Mouse (Mus musculus): ENCODE results near the gene Lhx5.

DNA sequence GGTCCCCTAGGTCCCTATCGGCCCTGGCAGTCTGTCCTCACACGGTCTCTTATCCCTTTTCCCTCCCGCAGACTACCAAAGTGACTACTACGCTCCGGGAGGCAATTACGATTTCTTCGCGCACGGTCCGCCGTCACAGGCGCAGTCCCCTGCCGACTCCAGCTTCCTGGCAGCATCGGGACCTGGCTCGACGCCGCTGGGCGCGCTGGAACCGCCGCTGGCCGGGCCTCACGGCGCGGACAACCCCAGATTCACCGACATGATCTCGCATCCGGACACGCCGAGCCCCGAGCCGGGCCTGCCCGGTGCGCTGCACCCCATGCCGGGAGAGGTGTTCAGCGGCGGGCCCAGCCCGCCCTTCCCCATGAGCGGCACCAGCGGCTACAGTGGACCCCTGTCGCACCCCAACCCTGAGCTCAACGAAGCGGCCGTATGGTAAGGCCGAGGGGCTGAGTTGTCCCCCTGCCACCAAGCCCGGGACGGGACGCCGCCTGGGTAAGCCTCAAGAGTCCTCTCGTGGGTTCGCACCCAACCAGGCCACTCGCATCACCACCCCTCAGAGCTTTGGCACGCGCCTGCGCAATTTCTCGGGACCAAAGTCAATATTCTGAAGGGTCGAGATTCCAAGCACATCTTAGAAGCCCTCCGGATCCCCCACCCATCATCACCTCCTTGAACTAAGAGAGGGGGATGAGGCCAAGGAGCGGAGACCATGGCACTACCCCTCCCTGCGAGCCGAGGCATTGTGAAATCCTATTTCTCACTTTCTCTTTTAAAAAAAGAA is 8.6 kb downstream of the Lhx5 start:
- TF ChIP-seq CTCF (IDR thresholded peaks at IDR 0.05; ENCODE audit: low read depth, low read length) (no peak), GATA1 (IDR thresholded peaks at IDR 0.05; ENCODE audit: borderline replicate concordance, low read length) (no peak), POLR2AphosphoS5 (IDR thresholded peaks at IDR 0.05; ENCODE audit: insufficient replicate concordance, low read depth, low read length) (no peak)
